Mouse (Mus musculus) midbrain, postnatal 0 days (tissue): ENCODE measurements around the gene 4933407L21Rik. TPM values are rescaled to one million over a fixed set of nuclear protein-coding genes. Genes with fewer than 3 reads are reported as not detected.
"Not testable (repeated sequence)": the region's sequence is repeated elsewhere in the genome, so short reads cannot be mapped to it uniquely, and the experiment has no call there.

ENCODE experiments used
- ATAC-seq: fragments of 200-750 bp; cut with Nextera tagmentation; 2 replicates; pipeline ENCODE4 v1.8.0; 2017; ENCODE audit warnings: moderate number of reproducible peaks, mild to moderate bottlenecking, moderate TSS enrichment, moderate library complexity; ENCODE audit not compliant: low FRiP score
- DNase-seq: peaks from one replicate; pipeline ENCODE4 v3.0.0-alpha.2; 2015; ENCODE audit warnings: low spot score
- H3K27ac ChIP-seq: fragments of 300-500 bp; sonication (generic); 2 replicates; pipeline ENCODE4 v1.5.1; 2014; ENCODE audit warnings: low read depth, mild to moderate bottlenecking, low read length, mixed read lengths
- H3K27me3 ChIP-seq: fragments of 300-500 bp; sonication (generic); 2 replicates; pipeline ENCODE4 v1.6.1; 2014; ENCODE audit warnings: low read length, control low read depth, mixed read lengths; ENCODE audit not compliant: insufficient read depth
- H3K36me3 ChIP-seq: fragments of 300-500 bp; sonication (generic); 2 replicates; pipeline ENCODE4 v1.6.1; 2014; ENCODE audit warnings: low read length, control low read depth, mixed read lengths; ENCODE audit not compliant: insufficient read depth
- H3K4me1 ChIP-seq: fragments of 300-500 bp; sonication (generic); 2 replicates; pipeline ENCODE4 v1.6.1; 2014; ENCODE audit warnings: mild to moderate bottlenecking, control low read depth, antibody characterized with exemption, low read length, mixed read lengths; ENCODE audit not compliant: insufficient read depth
- H3K4me2 ChIP-seq: fragments of 300-500 bp; sonication (generic); 2 replicates; pipeline ENCODE4 v1.6.1; 2014; ENCODE audit warnings: low read depth, mild to moderate bottlenecking, low read length, mixed read lengths; ENCODE audit not compliant: poor library complexity, severe bottlenecking
- H3K4me3 ChIP-seq: fragments of 300-500 bp; sonication (generic); 2 replicates; pipeline ENCODE4 v1.5.1; 2014; ENCODE audit warnings: low read depth, mild to moderate bottlenecking, low read length, moderate library complexity
- H3K9ac ChIP-seq: fragments of 300-500 bp; sonication (generic); replicated peaks from 2 replicates; pipeline ENCODE4 v1.6.1; 2014; ENCODE audit warnings: mild to moderate bottlenecking, low read length, moderate library complexity, mixed read lengths; ENCODE audit not compliant: poor library complexity, severe bottlenecking
- H3K9me3 ChIP-seq: fragments of 300-500 bp; sonication (generic); 2 replicates; pipeline ENCODE4 v1.6.1; 2016; ENCODE audit warnings: low read length, control low read depth
- CTCF ChIP-seq: IDR thresholded peaks from 2 replicates; pipeline ENCODE4 v1.5.1; 2016; ENCODE audit warnings: antibody characterized with exemption, mild to moderate bottlenecking
- WGBS: fragments of 180-500 bp; shearing (Covaris S2); extraction: QIAGEN DNeasy Blood & Tissue Kit; methylation state at CpG from one replicate; pipeline ENCODE4 v1.1.7; 2014; 5-methylcytosine and 5-hydroxymethylcytosine counted together
- polyA plus RNA-seq: library from polyadenylated mRNA; unstranded; fragments of >200 nt; fragmentation: Nextera tagmentation; extraction: Ambion mirVana; gene quantifications from 2 replicates; pipeline ENCODE4 v1.2.1, GENCODE M21; 2015
- total RNA-seq: library from RNA; depleted of rRNA; stranded (reverse); fragments of >200 nt; gene quantifications from 2 replicates; pipeline ENCODE4 v1.2.3, GENCODE M21; 2014; rRNA removed

4933407L21Rik gene
- total and polyA plus RNA-seq, 2 experiments from 2014 or later, result 9.4 to 10.1 TPM

DNA sequence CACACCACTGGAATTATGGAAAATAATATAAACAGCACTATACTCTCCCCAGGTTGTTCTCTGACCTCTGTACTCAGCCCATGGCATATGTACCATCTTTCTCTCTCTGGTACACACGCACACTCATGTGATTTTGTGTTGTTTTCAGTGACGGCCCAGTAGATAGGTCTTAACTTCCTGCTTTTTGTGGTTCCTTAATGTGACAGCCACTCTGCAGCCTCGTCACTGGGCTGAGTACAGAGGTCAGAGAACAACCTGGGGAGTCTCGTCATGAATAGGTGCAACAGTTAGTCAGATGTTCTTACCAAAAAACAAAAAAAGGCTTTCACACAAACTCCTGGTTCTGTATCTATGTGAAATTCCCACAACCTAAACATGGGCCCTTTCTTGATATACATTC lies 60.1 kb downstream of the 4933407L21Rik start:
- H3K4me2 ChIP-seq, result no peak overlapping the region
- 77% methylated on average over 4 of the region's 4 CpGs for WGBS
- H3K9ac ChIP-seq, result no peak overlapping the region
- H3K9me3 ChIP-seq, result no peaks in the 10 kb centered on the region
- H3K36me3 ChIP-seq, result no peaks in the 10 kb centered on the region
- no peak for TF ChIP-seq CTCF
- ATAC-seq (no peak), DNase-seq (no peak)
- H3K27me3 ChIP-seq, result no peaks in the 10 kb centered on the region
- no peak overlapping the region for H3K4me3 ChIP-seq
- H3K27ac ChIP-seq, result no peak overlapping the region
- H3K4me1 ChIP-seq, result no peaks in the 10 kb centered on the region

DNA sequence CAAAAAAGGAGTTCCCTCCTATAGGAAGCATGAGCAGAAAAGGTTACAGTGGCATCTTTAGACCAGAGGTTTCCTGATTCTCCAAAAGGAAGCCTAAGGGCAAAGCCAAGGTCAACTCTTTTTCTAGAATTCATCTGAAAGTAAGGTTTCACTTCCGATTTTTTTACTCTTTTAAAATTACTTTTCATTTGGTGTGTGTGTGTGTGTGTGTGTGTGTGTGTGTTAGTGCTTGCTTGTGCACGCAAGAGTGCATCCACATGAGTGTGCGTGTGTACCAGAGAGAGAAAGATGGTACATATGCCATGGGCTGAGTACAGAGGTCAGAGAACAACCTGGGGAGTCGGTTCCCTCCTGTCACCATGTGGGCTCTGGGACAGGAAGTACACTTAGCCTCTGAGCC lies 60.6 kb downstream of the 4933407L21Rik start:
- not testable (repeated sequence) for H3K4me3 ChIP-seq, H3K36me3 ChIP-seq, H3K4me2 ChIP-seq, H3K9ac ChIP-seq, DNase-seq, H3K9me3 ChIP-seq, ATAC-seq, H3K4me1 ChIP-seq, H3K27me3 ChIP-seq, H3K27ac ChIP-seq
- 94% methylated on average over 4 of the region's 4 CpGs for WGBS

Other genes starting within 250 kb of the 4933407L21Rik start
- 0.76 and 1.0 TPM in 2 replicates for gene A630001G21Rik, start 149.8 kb upstream of the 4933407L21Rik start, total RNA-seq
- gene A630001G21Rik, start 149.8 kb upstream of the 4933407L21Rik start, polyA plus RNA-seq, result 0.31 and 0.56 TPM in 2 replicates
- 167 and 185 TPM in 2 replicates for gene Cab39, start 135.0 kb upstream of the 4933407L21Rik start, total RNA-seq
- gene Cab39, start 135.0 kb upstream of the 4933407L21Rik start, polyA plus RNA-seq, result 40.3 and 45.9 TPM in 2 replicates
- gene Itm2c, start 34.2 kb upstream of the 4933407L21Rik start, total RNA-seq, result 312 and 376 TPM in 2 replicates
- gene Itm2c, start 34.2 kb upstream of the 4933407L21Rik start, polyA plus RNA-seq, result 293 and 297 TPM in 2 replicates
- 0.22 TPM in 1 of 2 replicates, not detected in the other for gene Gpr55, start 32.5 kb downstream of the 4933407L21Rik start, total RNA-seq
- 0.10 and 0.19 TPM in 2 replicates for gene Gpr55, start 32.5 kb downstream of the 4933407L21Rik start, polyA plus RNA-seq
- gene Spata3, start 88.3 kb downstream of the 4933407L21Rik start, total RNA-seq, result not detected in 2 replicates
- gene Spata3, start 88.3 kb downstream of the 4933407L21Rik start, polyA plus RNA-seq, result 0.91 and 1.4 TPM in 2 replicates
- 43.4 and 43.9 TPM in 2 replicates for gene 2810459M11Rik, start 117.4 kb downstream of the 4933407L21Rik start, total RNA-seq
- gene 2810459M11Rik, start 117.4 kb downstream of the 4933407L21Rik start, polyA plus RNA-seq, result 13.4 and 14.3 TPM in 2 replicates
- gene Psmd1, start 135.9 kb downstream of the 4933407L21Rik start, total RNA-seq, result 91.5 and 103 TPM in 2 replicates
- 193 and 195 TPM in 2 replicates for gene Psmd1, start 135.9 kb downstream of the 4933407L21Rik start, polyA plus RNA-seq
- gene Htr2b, start 183.5 kb downstream of the 4933407L21Rik start, total RNA-seq, result not detected in 2 replicates
- gene Htr2b, start 183.5 kb downstream of the 4933407L21Rik start, polyA plus RNA-seq, result 0.20 and 0.43 TPM in 2 replicates
- gene Gm21972, start 205.2 kb downstream of the 4933407L21Rik start, total RNA-seq, result 0.49 and 5.0 TPM in 2 replicates
- gene Gm21972, start 205.2 kb downstream of the 4933407L21Rik start, polyA plus RNA-seq, result 0.32 and 0.48 TPM in 2 replicates
- gene Armc9, start 226.3 kb downstream of the 4933407L21Rik start, total RNA-seq, result 31.0 and 33.2 TPM in 2 replicates
- gene Armc9, start 226.3 kb downstream of the 4933407L21Rik start, polyA plus RNA-seq, result 36.3 and 42.6 TPM in 2 replicates